Mouse (Mus musculus) kidney, postnatal 0 days (tissue): Measurements from ENCODE around the gene Olfr143. TPM values are rescaled to one million over a fixed set of nuclear protein-coding genes. Genes with fewer than 3 reads are reported as not detected.

ENCODE experiments used
- ATAC-seq: fragments of 200-750 bp; cut with Nextera tagmentation; replicated peaks from 2 replicates; pipeline ENCODE4 v1.8.0; 2017; ENCODE audit warnings: low read depth, moderate number of reproducible peaks, moderate TSS enrichment, moderate library complexity; ENCODE audit not compliant: low FRiP score
- DNase-seq: peaks from one replicate; pipeline ENCODE4 v3.0.0-alpha.2; 2016; ENCODE audit warnings: low spot score
- H3K27ac ChIP-seq: fragments of 300-500 bp; sonication (generic); 2 replicates; pipeline ENCODE4 v1.5.1; 2014; ENCODE audit warnings: mild to moderate bottlenecking
- H3K27me3 ChIP-seq: fragments of 300-500 bp; sonication (generic); 2 replicates; pipeline ENCODE4 v1.6.1; 2014; ENCODE audit warnings: low read length, mixed read lengths; ENCODE audit not compliant: insufficient read depth
- H3K36me3 ChIP-seq: fragments of 300-500 bp; sonication (generic); 2 replicates; pipeline ENCODE4 v1.6.1; 2014; ENCODE audit warnings: low read length, mixed read lengths; ENCODE audit not compliant: insufficient read depth
- H3K4me1 ChIP-seq: fragments of 300-500 bp; sonication (generic); replicated peaks from 2 replicates; pipeline ENCODE4 v1.6.1; 2014; ENCODE audit warnings: antibody characterized with exemption, low read length, mixed read lengths; ENCODE audit not compliant: insufficient read depth
- H3K4me2 ChIP-seq: fragments of 300-500 bp; sonication (generic); 2 replicates; pipeline ENCODE4 v1.6.1; 2014; ENCODE audit warnings: mild to moderate bottlenecking, low read length, moderate library complexity, mixed read lengths
- H3K4me3 ChIP-seq: fragments of 300-500 bp; sonication (generic); replicated peaks from 2 replicates; pipeline ENCODE4 v1.5.1; 2014; ENCODE audit warnings: low read depth, low read length
- H3K9ac ChIP-seq: fragments of 300-500 bp; sonication (generic); 2 replicates; pipeline ENCODE4 v1.6.1; 2014; ENCODE audit warnings: low read depth, low read length
- H3K9me3 ChIP-seq: fragments of 300-500 bp; sonication (generic); replicated peaks from 2 replicates; pipeline ENCODE4 v1.6.1; 2016; ENCODE audit warnings: low read length, inconsistent platforms, mixed read lengths
- CTCF ChIP-seq: IDR thresholded peaks from 2 replicates; pipeline ENCODE4 v1.5.1; 2016; ENCODE audit warnings: antibody characterized with exemption, low read depth, mild to moderate bottlenecking, moderate library complexity
- WGBS: fragments of 180-500 bp; shearing (Covaris S2); extraction: QIAGEN DNeasy Blood & Tissue Kit; methylation state at CpG from one replicate; pipeline ENCODE4 v1.1.7; 2014; 5-methylcytosine and 5-hydroxymethylcytosine counted together
- polyA plus RNA-seq: library from polyadenylated mRNA; unstranded; fragments of >200 nt; fragmentation: Nextera tagmentation; extraction: Ambion mirVana; gene quantifications from 2 replicates; pipeline ENCODE4 v1.2.1, GENCODE M21; 2015

Olfr143 gene
- not detected in 2 replicates for polyA plus RNA-seq

DNA sequence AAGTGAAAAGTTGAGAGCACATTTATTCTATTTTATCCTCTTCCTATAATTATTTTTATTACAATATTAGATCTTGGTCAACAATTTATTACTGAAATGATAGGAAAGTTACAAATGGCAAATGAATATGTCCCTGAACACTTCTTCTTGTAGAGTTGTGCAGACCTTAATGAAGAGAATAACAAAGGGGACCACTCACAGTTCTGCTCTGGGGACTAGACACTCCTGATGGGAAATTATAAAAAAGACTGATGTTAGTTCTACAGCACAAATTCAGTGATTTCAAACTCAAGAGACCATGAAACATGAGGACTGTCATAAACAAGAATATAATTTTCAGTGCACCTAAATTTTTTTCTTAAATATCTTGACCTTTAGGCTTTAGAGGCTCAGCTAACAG, at the start of gene Olfr143:
Gene Olfr143 (plus strand): TSS at position 301 of the 400 bp plus-strand sequence.
- no peaks in the 10 kb centered on the region for H3K4me1 ChIP-seq
- H3K36me3 ChIP-seq, result no peaks in the 10 kb centered on the region
- no peak within 1 kb of the TSS for H3K27ac ChIP-seq
- DNase-seq (no peak), ATAC-seq (no peak)
- H3K27me3 ChIP-seq, result no peaks in the 10 kb centered on the region
- H3K9me3 ChIP-seq, result no peaks in the 10 kb centered on the region
- no peak within 1 kb of the TSS for H3K9ac ChIP-seq
- TF ChIP-seq CTCF, result no peak
- no peak within 1 kb of the TSS for H3K4me2 ChIP-seq
- H3K4me3 ChIP-seq, result no peak within 1 kb of the TSS

DNA sequence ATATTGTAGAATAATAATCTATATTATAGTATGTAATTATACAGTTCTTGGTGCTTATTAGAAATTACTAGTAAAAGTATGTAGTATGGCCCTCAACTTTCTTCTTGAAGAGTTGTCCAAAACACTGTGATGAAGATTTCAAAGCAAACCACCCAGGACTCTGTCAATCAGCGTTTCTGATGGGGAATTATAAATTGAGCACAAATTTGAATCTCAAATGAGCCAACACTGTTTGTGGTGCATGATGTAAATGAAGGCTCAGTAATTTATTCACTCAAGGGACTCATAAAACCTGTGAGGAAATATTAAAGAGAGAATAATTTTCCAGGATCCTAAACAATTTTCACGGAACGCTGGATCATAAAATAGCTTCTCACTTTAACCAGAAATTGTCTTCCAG, 44.5 kb upstream of the Olfr143 start, which contains the start of gene Olfr893:
Gene Olfr893 (plus strand): TSS at position 301 of the 400 bp plus-strand sequence.
- no peak for TF ChIP-seq CTCF
- Histone ChIP-seq H3K4me1 (no peaks in the 10 kb centered on the region), H3K27ac (no peak within 1 kb of the TSS), H3K27me3 (no peaks in the 10 kb centered on the region), H3K36me3 (no peaks in the 10 kb centered on the region), H3K4me2 (no peak within 1 kb of the TSS), H3K4me3 (no peak within 1 kb of the TSS), H3K9me3 (no peaks in the 10 kb centered on the region), H3K9ac (no peak within 1 kb of the TSS)
- DNase-seq (no peak), ATAC-seq (no peak)
- 81% methylated on average over 3 of the region's 3 CpGs for WGBS

DNA sequence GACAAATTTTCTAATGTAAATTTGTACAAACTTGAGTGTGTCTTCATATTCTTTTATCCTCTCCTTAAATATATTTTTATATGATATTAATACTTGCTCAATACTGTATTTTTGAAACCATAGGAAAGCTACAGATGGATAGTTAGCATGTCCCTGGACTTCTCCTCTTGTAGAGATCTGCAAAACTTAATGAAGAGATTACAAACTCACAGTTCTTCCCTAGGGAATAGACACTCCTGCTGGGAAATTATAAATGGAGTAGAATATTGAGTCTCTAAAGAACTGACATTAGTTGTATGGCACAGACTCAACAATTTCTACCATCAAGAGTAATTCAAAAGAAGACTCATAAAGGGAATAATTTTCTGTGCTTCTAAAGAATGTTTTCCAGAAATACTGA, 34.8 kb upstream of the Olfr143 start, which contains the start of gene Olfr894:
Gene Olfr894 (plus strand): TSS at position 301 of the 400 bp plus-strand sequence.
- Histone ChIP-seq H3K4me3 (no peak within 1 kb of the TSS), H3K4me2 (no peak within 1 kb of the TSS), H3K9me3 (no peaks in the 10 kb centered on the region), H3K9ac (no peak within 1 kb of the TSS), H3K36me3 (no peaks in the 10 kb centered on the region), H3K27ac (no peak within 1 kb of the TSS), H3K4me1 (no peaks in the 10 kb centered on the region), H3K27me3 (no peaks in the 10 kb centered on the region)
- DNase-seq (no peak), ATAC-seq (no peak)
- TF ChIP-seq CTCF, result no peak

DNA sequence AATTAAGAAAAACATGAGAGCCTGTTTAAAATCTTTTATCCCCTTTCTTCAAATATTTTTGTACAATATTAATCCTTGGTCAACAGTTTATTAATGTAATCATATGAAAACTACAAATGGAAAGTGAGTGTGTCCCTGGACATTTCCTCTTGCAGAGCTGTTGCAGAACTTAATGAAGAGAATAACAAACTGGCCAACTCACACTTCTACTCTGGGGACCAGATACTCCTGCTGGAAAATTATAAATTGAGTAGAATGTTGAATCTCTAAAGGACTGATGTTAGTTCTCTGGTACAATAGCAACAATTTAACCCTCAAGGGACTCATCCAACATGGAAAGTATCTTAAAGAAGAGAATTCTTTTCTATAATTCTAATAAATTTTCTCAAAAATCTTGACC, 15.0 kb downstream of the Olfr143 start, which contains the start of gene Olfr895:
Gene Olfr895 (plus strand): TSS at position 301 of the 400 bp plus-strand sequence.
- no peaks in the 10 kb centered on the region for H3K9me3 ChIP-seq
- H3K4me1 ChIP-seq, result no peaks in the 10 kb centered on the region
- no peak within 1 kb of the TSS for H3K4me2 ChIP-seq
- no peak within 1 kb of the TSS for H3K9ac ChIP-seq
- no peaks in the 10 kb centered on the region for H3K27me3 ChIP-seq
- no peaks in the 10 kb centered on the region for H3K36me3 ChIP-seq
- H3K4me3 ChIP-seq, result no peak within 1 kb of the TSS
- TF ChIP-seq CTCF, result no peak
- ATAC-seq (no peak), DNase-seq (no peak)
- no peak within 1 kb of the TSS for H3K27ac ChIP-seq

DNA sequence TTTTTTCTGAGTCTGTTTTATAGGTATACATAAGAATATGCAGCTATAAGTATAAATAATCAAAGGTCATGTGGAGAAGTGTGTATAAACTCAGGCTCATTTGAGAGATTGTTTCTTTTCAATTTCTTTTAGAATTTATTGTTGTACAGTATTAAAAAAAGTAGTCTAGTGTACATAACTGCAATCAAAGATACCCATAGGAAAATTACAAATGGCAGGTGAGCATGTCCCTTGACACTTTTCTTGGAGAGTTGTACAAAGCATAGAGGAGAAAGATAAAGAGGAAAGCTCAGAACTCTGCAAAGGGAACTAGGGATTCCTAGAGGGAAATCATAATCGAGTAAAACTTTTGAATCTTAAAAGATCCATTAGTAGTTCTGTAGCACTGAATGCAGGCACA, 38.2 kb downstream of the Olfr143 start, which contains the start of gene Olfr896-ps1:
Gene Olfr896-ps1 (plus strand): TSS at position 301 of the 400 bp plus-strand sequence.
- DNase-seq (no peak), ATAC-seq (no peak)
- 86% methylated on average over 1 of the region's 1 CpGs for WGBS
- Histone ChIP-seq H3K4me2 (no peak within 1 kb of the TSS), H3K9me3 (no peaks in the 10 kb centered on the region), H3K27me3 (no peaks in the 10 kb centered on the region), H3K36me3 (no peaks in the 10 kb centered on the region), H3K4me1 (no peaks in the 10 kb centered on the region), H3K9ac (no peak within 1 kb of the TSS), H3K27ac (no peak within 1 kb of the TSS), H3K4me3 (no peak within 1 kb of the TSS)
- TF ChIP-seq CTCF, result no peak

Other genes with a start within 250 kb of the Olfr143 start
- not detected in 2 replicates for gene Olfr883, start 227.0 kb upstream of the Olfr143 start, polyA plus RNA-seq
- gene Olfr884, start 206.2 kb upstream of the Olfr143 start, polyA plus RNA-seq, result not detected in 2 replicates
- gene Olfr885, start 191.5 kb upstream of the Olfr143 start, polyA plus RNA-seq, result not detected in 2 replicates
- gene Olfr887, start 168.7 kb upstream of the Olfr143 start, polyA plus RNA-seq, result not detected in 2 replicates
- not detected in 2 replicates for gene Olfr888, start 144.6 kb upstream of the Olfr143 start, polyA plus RNA-seq
- 0.03 TPM in 1 of 2 replicates, not detected in the other for gene Olfr889, start 137.6 kb upstream of the Olfr143 start, polyA plus RNA-seq
- not detected in 2 replicates for gene Olfr890, start 110.3 kb upstream of the Olfr143 start, polyA plus RNA-seq
- not detected in 2 replicates for gene Olfr891, start 72.0 kb upstream of the Olfr143 start, polyA plus RNA-seq
- gene Olfr893, start 44.4 kb upstream of the Olfr143 start, polyA plus RNA-seq, result not detected in 2 replicates
- gene Olfr894, start 34.7 kb upstream of the Olfr143 start, polyA plus RNA-seq, result not detected in 2 replicates
- not detected in 2 replicates for gene Olfr895, start 15.1 kb downstream of the Olfr143 start, polyA plus RNA-seq
- not detected in 2 replicates for gene Olfr896-ps1, start 38.3 kb downstream of the Olfr143 start, polyA plus RNA-seq
- not detected in 2 replicates for gene Olfr25, start 76.3 kb downstream of the Olfr143 start, polyA plus RNA-seq
- gene Olfr898, start 95.6 kb downstream of the Olfr143 start, polyA plus RNA-seq, result not detected in 2 replicates
- gene Olfr250, start 114.1 kb downstream of the Olfr143 start, polyA plus RNA-seq, result not detected in 2 replicates
- not detected in 2 replicates for gene Olfr251, start 124.3 kb downstream of the Olfr143 start, polyA plus RNA-seq
- gene Olfr147, start 148.9 kb downstream of the Olfr143 start, polyA plus RNA-seq, result not detected in 2 replicates
- gene Olfr901, start 176.7 kb downstream of the Olfr143 start, polyA plus RNA-seq, result not detected in 2 replicates
- gene Olfr902, start 194.9 kb downstream of the Olfr143 start, polyA plus RNA-seq, result not detected in 2 replicates
- gene Olfr904, start 210.4 kb downstream of the Olfr143 start, polyA plus RNA-seq, result not detected in 2 replicates
- not detected in 2 replicates for gene Olfr905, start 218.3 kb downstream of the Olfr143 start, polyA plus RNA-seq
- not detected in 2 replicates for gene Olfr906, start 234.3 kb downstream of the Olfr143 start, polyA plus RNA-seq
- gene Olfr907, start 243.0 kb downstream of the Olfr143 start, polyA plus RNA-seq, result not detected in 2 replicates